Mouse (Mus musculus) CH12.LX (cell line): ENCODE results near the gene Spata13. TPM values are rescaled to one million over a fixed set of nuclear protein-coding genes. Genes with fewer than 3 reads are reported as not detected.

Source experiments
- DNase-seq: peaks from one replicate; pipeline ENCODE4 v3.0.0-alpha.2; 2013; ENCODE audit errors: extremely low read depth
- H3K27ac ChIP-seq: 2 replicates; pipeline ENCODE4 v1.5.1; 2012; ENCODE audit warnings: low read depth, mild to moderate bottlenecking, control low read depth, moderate library complexity; ENCODE audit not compliant: insufficient read depth
- H3K27me3 ChIP-seq: replicated peaks from 2 replicates; pipeline ENCODE3; 2012; ENCODE audit warnings: inconsistent platforms
- H3K36me3 ChIP-seq, 2 experiments: replicated peaks in 1 of 2; 2 replicates each; pipeline versions ENCODE3 to v1.6.1; 2012; ENCODE audit warnings: inconsistent platforms in 1 of 2, low read length in 1 of 2, mild to moderate bottlenecking in 1 of 2, mixed read lengths in 1 of 2, moderate library complexity in 1 of 2; ENCODE audit not compliant: control insufficient read depth in 1 of 2, insufficient read depth in 1 of 2
- H3K4me1 ChIP-seq, 2 experiments: 2 replicates each; pipeline ENCODE4 v1.6.1; 2012; ENCODE audit warnings: inconsistent platforms in 1 of 2, moderate library complexity in 1 of 2; ENCODE audit not compliant: insufficient read depth in 2 of 2, control insufficient read depth in 1 of 2
- H3K4me2 ChIP-seq: 2 replicates; pipeline ENCODE4 v1.6.1; 2012; ENCODE audit warnings: low read depth, mild to moderate bottlenecking, control low read depth; ENCODE audit not compliant: poor library complexity, insufficient read depth, severe bottlenecking
- H3K4me3 ChIP-seq, 3 experiments: fragments of 150-350 bp in 1 of 3; sonication (generic) in 1 of 3; replicated peaks in 1 of 3; 2 replicates each; pipeline versions ENCODE3 to v1.5.1; 2011 to 2012; ENCODE audit warnings: low read depth in 2 of 3, low read length in 2 of 3, mild to moderate bottlenecking in 2 of 3, moderate library complexity in 2 of 3, control low read depth in 1 of 3, improper control_type of control experiment in 1 of 3, inconsistent platforms in 1 of 3, mixed read lengths in 1 of 3; ENCODE audit not compliant: poor library complexity in 1 of 3
- H3K79me2 ChIP-seq: replicated peaks from 2 replicates; pipeline ENCODE4 v1.6.1; 2012; ENCODE audit warnings: mild to moderate bottlenecking, moderate library complexity; ENCODE audit not compliant: control insufficient read depth, poor library complexity, insufficient read depth, severe bottlenecking; ENCODE audit errors: extremely low read depth
- H3K9ac ChIP-seq: 2 replicates; pipeline ENCODE4 v1.6.1; 2012; ENCODE audit warnings: low read depth, mild to moderate bottlenecking, control low read depth, moderate library complexity; ENCODE audit not compliant: insufficient read depth
- H3K9me3 ChIP-seq: replicated peaks from 2 replicates; pipeline ENCODE3; 2012; ENCODE audit warnings: low read length, inconsistent platforms, mixed read lengths
- BHLHE40 ChIP-seq: IDR thresholded peaks from 2 replicates; pipeline ENCODE4 v1.6.1; 2011; ENCODE audit warnings: mild to moderate bottlenecking, low read depth, low read length, improper control_type of control experiment
- CHD2 ChIP-seq: IDR thresholded peaks from 2 replicates; pipeline ENCODE4 v1.6.1; 2011; ENCODE audit warnings: low read length, improper control_type of control experiment
- CTCF ChIP-seq, 2 experiments: IDR thresholded peaks in 1 of 2; conservative IDR thresholded peaks in 1 of 2; 2 replicates each; pipeline ENCODE4 v1.5.1; 2011 to 2012; ENCODE audit warnings: low read depth in 2 of 2, low read length in 2 of 2, improper control_type of control experiment in 1 of 2, inconsistent platforms in 1 of 2, mild to moderate bottlenecking in 1 of 2, moderate library complexity in 1 of 2
- GABPA ChIP-seq: IDR thresholded peaks from 2 replicates; pipeline ENCODE4 v1.6.1; 2012; ENCODE audit warnings: low read depth, low read length, improper control_type of control experiment, inconsistent platforms; ENCODE audit not compliant: insufficient replicate concordance
- HCFC1 ChIP-seq: IDR thresholded peaks from 2 replicates; pipeline ENCODE4 v1.6.1; 2012; ENCODE audit warnings: low read depth, mild to moderate bottlenecking, inconsistent platforms, low read length, improper control_type of control experiment
- JUND ChIP-seq: conservative IDR thresholded peaks from 2 replicates; pipeline ENCODE4 v1.6.1; 2011; ENCODE audit warnings: low read depth, low read length, improper control_type of control experiment
- KAT2A ChIP-seq: IDR thresholded peaks from 2 replicates; pipeline ENCODE4 v1.6.1; 2012; ENCODE audit warnings: low read length, improper control_type of control experiment, inconsistent platforms; ENCODE audit not compliant: insufficient replicate concordance
- MAZ ChIP-seq: IDR thresholded peaks from 2 replicates; pipeline ENCODE4 v1.6.1; 2012; ENCODE audit warnings: low read depth, mild to moderate bottlenecking, inconsistent platforms, low read length, improper control_type of control experiment, moderate library complexity
- MXI1 ChIP-seq: IDR thresholded peaks from 2 replicates; pipeline ENCODE4 v1.6.1; 2011; ENCODE audit warnings: mild to moderate bottlenecking, low read depth, low read length, improper control_type of control experiment
- NRF1 ChIP-seq: IDR thresholded peaks from 2 replicates; pipeline ENCODE4 v1.6.1; 2014; ENCODE audit warnings: low read depth, mild to moderate bottlenecking, inconsistent platforms, low read length, improper control_type of control experiment, moderate library complexity
- PAX5 ChIP-seq: IDR thresholded peaks from 2 replicates; pipeline ENCODE4 v1.6.1; 2012; ENCODE audit warnings: low read length, inconsistent platforms, mixed read lengths
- POLR2A ChIP-seq: IDR thresholded peaks from 2 replicates; pipeline ENCODE4 v1.6.1; 2011; ENCODE audit warnings: low read depth, mild to moderate bottlenecking, improper control_type of control experiment, low read length
- RAD21 ChIP-seq: IDR thresholded peaks from 2 replicates; pipeline ENCODE4 v1.6.1; 2011; ENCODE audit warnings: low read depth, mild to moderate bottlenecking, low read length, improper control_type of control experiment, moderate library complexity
- RCOR1 ChIP-seq: conservative IDR thresholded peaks from 2 replicates; pipeline ENCODE4 v1.6.1; 2012; ENCODE audit warnings: low read depth, mild to moderate bottlenecking, inconsistent platforms, low read length, improper control_type of control experiment
- SIN3A ChIP-seq: IDR thresholded peaks from 2 replicates; pipeline ENCODE4 v1.6.1; 2012; ENCODE audit warnings: low read length, improper control_type of control experiment, inconsistent platforms
- TBP ChIP-seq: conservative IDR thresholded peaks from 2 replicates; pipeline ENCODE4 v1.6.1; 2011; ENCODE audit warnings: low read depth, low read length, improper control_type of control experiment
- TCF12 ChIP-seq: IDR thresholded peaks from 2 replicates; pipeline ENCODE4 v1.6.1; 2014; ENCODE audit warnings: low read depth, mild to moderate bottlenecking, inconsistent platforms, low read length, improper control_type of control experiment
- UBTF ChIP-seq: IDR thresholded peaks from 2 replicates; pipeline ENCODE4 v1.6.1; 2012; ENCODE audit warnings: low read depth, mild to moderate bottlenecking, inconsistent platforms, low read length, improper control_type of control experiment, moderate library complexity
- USF1 ChIP-seq: IDR thresholded peaks from 2 replicates; pipeline ENCODE4 v1.6.1; 2014; ENCODE audit warnings: low read depth, mild to moderate bottlenecking, inconsistent platforms, low read length, improper control_type of control experiment
- USF2 ChIP-seq: conservative IDR thresholded peaks from 2 replicates; pipeline ENCODE4 v1.6.1; 2011; ENCODE audit warnings: low read depth, low read length, improper control_type of control experiment
- ZKSCAN1 ChIP-seq: IDR thresholded peaks from 2 replicates; pipeline ENCODE4 v1.6.1; 2012; ENCODE audit warnings: low read depth, inconsistent platforms, low read length, improper control_type of control experiment, borderline replicate concordance
- ZNF384 ChIP-seq: IDR thresholded peaks from 2 replicates; pipeline ENCODE4 v1.6.1; 2012; ENCODE audit warnings: low read depth, low read length, improper control_type of control experiment, inconsistent platforms
- dilution Hi-C: fragments of 300-500 bp; cut with MboI; formaldehyde crosslinking; loops from 2 replicates; pipeline ENCODE4 v1.14.3; 2020; ENCODE audit warnings: low sequenced_read_pairs; ENCODE audit not compliant: extremely low pct_unique_long_range_greater_than_20kb, extremely low pct_ligation_motif_present
- in situ Hi-C: fragments of 300-500 bp; cut with MboI; formaldehyde crosslinking; loops from 3 replicates; pipeline ENCODE4 v1.14.3; 2019; ENCODE audit warnings: low sequenced_read_pairs, low pct_ligation_motif_present, low pct_unique_long_range_greater_than_20kb, mixed read lengths
- polyA plus RNA-seq: library from polyadenylated mRNA; unstranded; fragments of >175 nt; gene quantifications from 2 replicates; pipeline ENCODE4 v1.2.1, GENCODE M21; 2012; ENCODE audit warnings: low read depth; ENCODE audit not compliant: insufficient read length
- total RNA-seq, 2 experiments: library from RNA; depleted of rRNA; stranded (reverse); fragments of 300-350 nt in 1 of 2; fragments of >200 nt in 1 of 2; gene quantifications; 2 replicates each; pipeline ENCODE4 v1.2.3; 2012 to 2014

Spata13 gene
- total RNA-seq (2012; rRNA removed): 15.9 and 17.0 TPM in 2 replicates
- 11.6 and 11.8 TPM in 2 replicates for total RNA-seq (2014; rRNA removed)
- polyA plus RNA-seq: 12.5 and 13.6 TPM in 2 replicates

DNA sequence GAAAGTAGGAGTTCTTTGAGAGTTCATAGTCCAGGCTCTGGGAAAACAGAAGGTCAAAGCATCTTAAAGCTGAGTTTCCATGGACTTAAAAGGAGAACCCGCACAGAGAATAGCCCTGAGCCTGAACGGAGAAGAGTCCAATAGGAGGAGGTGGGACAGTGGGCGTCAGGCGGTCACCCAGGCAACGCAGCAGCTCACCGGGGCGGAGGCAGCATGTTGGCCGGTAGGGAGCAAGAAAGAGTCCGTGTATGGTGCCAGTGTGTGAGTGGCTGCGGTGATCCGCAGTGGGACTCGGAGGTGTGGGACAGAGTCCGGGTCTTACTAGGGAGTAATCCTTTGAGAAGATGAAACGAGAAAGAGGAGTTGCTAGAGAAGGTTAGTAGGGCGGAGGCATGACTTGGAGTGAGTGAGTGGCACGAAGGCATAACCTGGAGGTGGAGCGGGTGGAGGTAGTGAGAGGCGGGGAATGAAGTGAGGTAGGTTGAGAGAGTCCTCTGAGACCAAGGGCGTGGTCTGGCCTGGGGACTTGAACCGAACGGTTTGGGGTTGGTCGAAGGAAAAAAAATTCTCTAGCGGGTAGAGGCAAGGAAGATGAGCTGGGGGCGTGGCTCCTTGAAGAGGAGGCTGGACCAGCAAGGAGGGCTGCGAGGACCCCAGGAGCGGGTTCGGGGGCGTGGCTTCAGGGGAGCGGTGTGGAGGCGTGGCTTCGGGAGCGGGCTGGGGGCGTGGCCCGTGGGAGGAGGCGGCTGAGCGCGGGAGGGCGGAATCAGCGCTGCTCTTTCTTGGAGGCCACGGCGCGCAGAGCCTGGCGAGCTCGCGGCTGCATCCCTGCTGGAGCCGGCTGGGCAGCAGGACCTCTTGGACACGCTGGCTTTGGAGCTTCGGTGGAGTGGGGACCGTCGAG is at the start of gene Spata13:
Spata13 (plus strand) TSS at position 41 of the 904 bp plus-strand sequence.
- Histone ChIP-seq H3K36me3 (no peaks in the 10 kb centered on the region), H3K79me2 (no peaks in the 10 kb centered on the region), H3K4me2 (peak within 1 kb of the TSS; percentile 88), H3K9me3 (no peaks in the 10 kb centered on the region), H3K9ac (no peak within 1 kb of the TSS), H3K4me3 (peak within 1 kb of the TSS; percentile 23 to 67 (median 64)), H3K4me1 (peaks cover 0 to 33% of the 10 kb centered on the region in 2 experiments; a peak in 2 of 4 replicates), H3K27me3 (peaks cover 28% of the 10 kb centered on the region), H3K27ac (no peak within 1 kb of the TSS)
- dilution Hi-C loops (no loop called here), in situ Hi-C loops (no loop called here)
- TF ChIP-seq MXI1 (peak; percentile 26; the same call in 1 of the 2 replicates), NRF1 (no peak), JUND (no peak), MAZ (no peak), ZNF384 (peak; percentile 25; the same call in 1 of the 2 replicates), USF2 (no peak), BHLHE40 (no peak), TBP (no peak), POLR2A (no peak), RAD21 (no peak), PAX5 (no peak)
- DNase-seq: peak; percentile 78

DNA sequence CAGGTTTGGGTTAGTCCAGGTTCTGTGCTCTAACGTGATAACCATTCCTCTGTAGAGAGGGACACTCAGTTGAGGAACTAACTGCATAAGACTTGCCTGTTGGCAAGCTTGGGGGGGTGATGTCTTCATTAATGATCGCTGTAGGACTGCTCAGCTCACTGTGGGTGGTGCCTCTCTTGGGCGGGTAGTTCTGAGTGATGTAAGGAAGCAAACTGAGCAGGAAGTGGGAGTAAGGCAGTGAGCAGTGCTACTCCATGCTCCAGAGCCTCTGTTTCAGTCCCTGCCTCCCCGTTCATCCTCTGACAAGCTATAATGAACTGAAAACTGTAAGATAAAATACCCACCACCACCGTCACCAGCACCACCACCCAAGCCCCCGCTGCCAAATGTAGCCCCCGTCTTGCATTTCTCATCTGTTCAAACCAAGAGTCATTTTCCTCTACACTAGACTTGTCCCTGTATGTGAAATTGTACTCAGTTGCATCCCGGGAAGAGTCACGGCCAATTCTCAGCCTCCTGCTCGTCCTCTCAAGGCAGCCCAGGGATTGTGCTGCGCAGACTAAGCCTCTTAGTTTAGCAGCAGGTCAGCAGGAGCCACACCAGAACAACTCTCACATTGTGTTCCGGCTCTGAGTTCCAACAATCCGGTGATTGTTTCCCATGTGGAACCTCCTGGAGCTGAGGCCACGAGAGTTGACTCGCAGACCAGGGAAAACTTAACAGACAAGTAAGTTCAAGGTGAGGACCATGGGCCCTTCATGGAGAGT is 46.9 kb upstream of the Spata13 start:
- Histone ChIP-seq H3K9me3 (no peaks in the 10 kb centered on the region), H3K4me2 (no peak overlapping the region), H3K27me3 (no peaks in the 10 kb centered on the region), H3K4me3 (no peak overlapping the region), H3K36me3 (no peaks in the 10 kb centered on the region), H3K79me2 (no peaks in the 10 kb centered on the region), H3K4me1 (peaks cover 0 to 5% of the 10 kb centered on the region in 2 experiments; a peak in 2 of 4 replicates), H3K9ac (no peak overlapping the region), H3K27ac (no peak overlapping the region)
- dilution Hi-C loops (no loop called here), in situ Hi-C loops (no loop called here)
- no peak for DNase-seq
- no peak for TF ChIP-seq CHD2
- TF ChIP-seq GABPA: no peak
- no peak for TF ChIP-seq MXI1
- no peak for TF ChIP-seq SIN3A
- no peak for TF ChIP-seq KAT2A
- TF ChIP-seq BHLHE40: no peak
- TF ChIP-seq ZKSCAN1: no peak
- no peak for TF ChIP-seq NRF1
- no peak for TF ChIP-seq USF1
- no peak for TF ChIP-seq UBTF
- no peak for TF ChIP-seq PAX5
- no peak for TF ChIP-seq HCFC1
- TF ChIP-seq RCOR1: no peak
- no peak for TF ChIP-seq CTCF (conservative IDR thresholded peaks at IDR 0.05 in 1 of 2, IDR thresholded peaks at IDR 0.05 in 1 of 2; ENCODE audit: low read depth in 2 of 2, low read length in 2 of 2)
- no peak for TF ChIP-seq TCF12
